Mouse (Mus musculus) E14TG2a.4 (cell line): ENCODE measurements around the gene Shcbp1.

Experiments
- CTCF ChIP-seq: conservative IDR thresholded peaks from 2 replicates; pipeline ENCODE4 v1.5.1; 2014; ENCODE audit warnings: low read length
- NANOG ChIP-seq: IDR thresholded peaks from 2 replicates; pipeline ENCODE4 v1.6.1; 2014; ENCODE audit warnings: borderline replicate concordance, low read length, mixed read lengths

DNA sequence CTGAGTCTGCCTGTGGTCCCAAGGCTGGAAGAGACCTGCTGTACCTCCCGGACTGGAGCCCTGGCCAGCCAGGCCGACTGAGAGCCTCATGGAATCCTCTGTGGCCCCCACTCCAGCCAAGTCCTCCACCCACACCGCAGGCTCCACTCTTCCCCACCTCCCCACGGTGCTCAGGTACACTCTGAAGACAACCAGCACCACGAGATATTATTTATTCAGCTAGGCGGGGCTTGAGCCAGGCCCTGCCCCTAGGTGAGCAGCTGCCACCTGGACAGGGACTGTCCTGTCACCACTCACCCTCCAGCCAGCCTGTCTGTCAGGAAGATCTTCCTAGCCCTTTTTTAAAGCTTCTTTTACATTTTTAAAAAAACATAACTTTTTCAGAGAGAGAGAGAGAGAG lies 1.1 kb downstream of the Shcbp1 start:
- TF ChIP-seq NANOG = no peak
- no peak for TF ChIP-seq CTCF
